Mouse (Mus musculus): ENCODE measurements around the gene Smpx.

Smpx gene

DNA sequence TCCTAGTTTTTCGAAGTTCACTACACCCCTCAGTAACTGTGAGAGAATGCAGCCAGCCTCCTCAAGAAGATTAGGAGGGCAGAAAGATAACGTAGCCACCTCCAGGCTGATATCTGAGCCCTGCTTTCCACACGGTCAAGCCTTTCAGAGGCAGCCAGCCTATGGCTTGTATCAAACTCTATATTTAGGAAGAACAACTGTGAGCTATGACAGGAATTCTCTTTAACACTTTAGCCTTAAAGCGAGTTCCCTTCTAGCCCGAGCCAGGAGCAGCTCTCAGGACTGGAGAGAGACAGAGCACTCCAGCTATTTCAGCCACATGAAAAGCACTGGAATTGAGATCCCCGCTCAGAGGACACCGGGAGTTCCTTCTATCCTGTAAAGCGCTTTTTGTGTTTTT, at the start of gene Smpx:
Smpx (plus strand) TSS at position 49 of the 400 bp plus-strand sequence.
- in situ Hi-C loops (cut with MboI): no loop called here

DNA sequence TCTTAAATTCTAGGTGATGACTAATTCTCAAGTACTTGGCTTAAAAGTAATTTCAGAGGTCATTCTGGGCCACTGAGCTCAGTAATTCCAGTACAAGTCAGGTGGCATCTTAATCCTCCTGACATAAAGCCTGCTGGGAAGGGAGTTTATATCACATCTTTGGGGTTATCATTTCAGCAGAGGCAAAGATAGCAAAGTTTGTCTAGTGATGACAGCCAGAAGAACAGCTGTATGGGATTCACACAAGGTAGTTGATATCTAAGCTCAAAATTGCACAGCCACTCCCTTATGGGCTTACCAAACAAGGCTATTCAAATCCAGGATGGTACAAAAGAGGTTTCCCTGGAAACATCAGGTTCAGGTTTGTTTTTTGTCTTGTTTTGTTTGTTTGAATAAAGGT, 43.7 kb upstream of the Smpx start:
- in situ Hi-C loops (cut with MboI): no loop called here

DNA sequence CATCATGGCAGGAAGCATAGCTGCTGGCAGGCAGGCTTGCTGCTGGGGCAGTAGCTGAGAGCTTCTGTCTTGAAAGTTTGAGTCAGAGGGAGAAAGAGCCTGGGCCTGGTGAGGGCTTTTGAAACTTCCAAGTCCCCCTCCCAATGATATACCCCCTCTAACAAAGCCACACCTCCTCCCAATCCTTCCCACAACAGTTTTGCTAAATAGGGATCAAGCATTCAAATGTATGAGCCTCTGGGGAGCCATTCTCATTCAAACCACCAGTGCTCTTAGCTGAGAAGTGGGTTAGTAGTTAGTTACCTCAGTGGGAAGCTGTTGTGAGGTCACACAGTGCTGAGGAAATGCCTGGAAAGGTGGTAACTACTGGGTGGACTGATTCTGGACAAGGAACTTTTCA, 41.4 kb upstream of the Smpx start:
- in situ Hi-C loops (cut with MboI): no loop called here

DNA sequence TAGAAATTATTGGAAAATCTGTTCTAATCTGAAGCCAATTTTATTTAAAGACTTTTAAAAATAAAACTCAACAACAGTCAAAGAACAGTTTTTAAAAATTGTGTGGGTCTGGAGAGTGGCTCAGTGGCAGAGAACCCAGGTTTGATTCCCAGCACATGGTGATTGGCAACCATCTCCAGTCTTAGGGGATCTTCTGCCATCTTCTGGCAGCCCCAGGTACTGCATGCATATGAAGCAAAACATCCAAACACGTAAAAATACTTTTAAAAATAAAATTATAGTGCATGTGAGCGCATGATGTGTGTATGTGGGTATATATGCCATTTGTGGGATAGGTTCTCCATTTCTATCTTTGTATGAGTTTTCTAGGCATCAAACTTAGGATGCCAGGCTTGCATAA, 26.9 kb upstream of the Smpx start:
- in situ Hi-C loops (cut with MboI): no loop called here

DNA sequence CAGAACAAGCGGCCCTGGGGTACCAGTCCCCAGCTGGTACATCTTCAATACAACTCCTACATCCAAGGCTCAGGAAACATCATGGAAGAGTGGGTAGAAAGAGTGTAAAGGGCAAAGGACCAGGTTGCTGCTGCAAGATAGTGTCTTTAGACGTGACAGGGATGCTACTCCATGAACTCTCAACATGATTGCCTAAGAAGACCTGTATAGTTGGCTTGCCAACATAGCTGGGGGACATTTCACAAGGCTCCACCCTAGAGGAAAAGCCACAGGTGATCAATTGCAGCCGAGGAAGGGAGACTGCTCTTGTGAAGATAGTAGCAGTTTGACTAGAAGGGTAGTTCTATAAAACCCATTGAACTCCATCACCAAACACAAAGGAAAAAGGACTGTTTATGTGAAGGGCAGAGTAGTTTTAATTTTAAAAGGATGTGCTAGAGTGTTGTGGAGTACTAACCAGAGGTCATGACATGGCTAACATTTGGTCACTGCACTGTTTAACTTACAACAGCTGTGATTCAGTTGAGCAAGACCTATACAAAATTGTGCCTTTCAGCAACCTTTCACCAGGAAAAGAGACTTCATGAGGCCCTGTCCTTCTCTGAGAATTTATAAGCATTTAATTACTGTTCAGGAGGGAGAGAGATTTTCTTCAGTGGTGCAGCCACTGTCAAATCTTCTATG, 23.9 kb upstream of the Smpx start:
- in situ Hi-C loops (cut with MboI): no loop called here

DNA sequence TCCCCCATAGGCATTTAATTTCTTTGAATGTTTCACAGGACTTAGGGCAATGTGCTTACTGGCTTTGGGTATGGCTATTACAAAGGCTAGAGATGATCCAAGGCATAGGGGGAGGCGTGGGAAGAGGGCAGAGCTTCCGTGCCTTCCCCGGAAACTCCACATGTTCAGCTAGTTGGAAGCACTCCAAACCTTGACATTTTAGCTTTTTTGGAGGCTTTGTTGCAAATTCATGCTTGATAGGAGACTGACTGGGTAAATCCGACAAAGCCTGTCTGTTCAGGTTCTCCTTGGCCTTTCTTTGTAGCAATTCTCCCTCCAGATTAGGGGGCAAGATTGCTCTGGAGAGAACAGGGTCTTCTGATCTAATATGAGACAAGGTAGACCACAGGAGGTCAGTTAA, 7.5 kb upstream of the Smpx start:
- in situ Hi-C loops (cut with MboI): no loop called here

DNA sequence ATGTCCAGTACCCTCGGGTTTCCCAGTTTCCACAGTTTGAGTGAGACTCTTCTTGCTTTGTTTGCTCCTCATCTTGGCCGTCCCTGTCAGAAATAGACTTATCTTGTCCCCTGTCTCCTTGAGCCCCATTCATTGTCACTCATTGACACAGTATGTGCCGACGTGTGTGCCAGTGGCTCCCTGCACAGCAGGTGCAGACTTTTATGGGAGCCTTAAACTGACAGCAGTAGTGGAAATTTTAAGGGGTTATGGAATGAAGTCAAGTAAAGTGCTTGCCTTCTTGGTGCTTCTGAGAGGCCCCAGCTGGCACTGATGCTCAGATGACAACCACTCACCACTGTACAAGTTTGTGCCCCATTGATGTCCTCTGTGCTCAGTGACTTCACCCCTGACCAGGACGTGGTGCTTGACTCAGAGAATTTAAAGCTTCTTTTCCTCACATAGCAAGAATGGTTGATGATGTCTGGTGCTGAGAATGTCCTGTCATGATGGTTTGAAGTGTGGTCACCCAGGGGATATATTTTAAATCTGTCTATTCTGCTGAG, 1.0 kb upstream of the Smpx start:
- in situ Hi-C loops (cut with MboI): no loop called here

DNA sequence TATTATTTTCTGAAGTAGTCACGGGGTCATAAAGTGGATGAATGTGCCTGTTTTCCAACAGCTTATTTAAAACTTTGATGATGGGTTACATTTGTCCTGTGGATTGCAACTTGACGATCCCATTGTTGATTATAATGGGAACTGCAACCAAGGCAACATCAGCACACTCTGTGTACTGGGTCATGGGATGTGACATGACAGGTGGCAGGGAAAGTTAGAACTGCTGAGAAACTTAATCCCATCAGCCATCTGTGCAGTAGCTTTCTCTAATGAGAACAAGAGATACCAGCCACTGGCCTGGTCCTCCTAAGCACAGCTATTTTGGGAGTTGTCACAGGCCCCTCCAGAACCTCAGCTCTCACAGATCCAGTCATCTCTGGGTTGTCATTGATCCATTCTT, 8.5 kb downstream of the Smpx start:
- in situ Hi-C loops (cut with MboI): no loop called here

DNA sequence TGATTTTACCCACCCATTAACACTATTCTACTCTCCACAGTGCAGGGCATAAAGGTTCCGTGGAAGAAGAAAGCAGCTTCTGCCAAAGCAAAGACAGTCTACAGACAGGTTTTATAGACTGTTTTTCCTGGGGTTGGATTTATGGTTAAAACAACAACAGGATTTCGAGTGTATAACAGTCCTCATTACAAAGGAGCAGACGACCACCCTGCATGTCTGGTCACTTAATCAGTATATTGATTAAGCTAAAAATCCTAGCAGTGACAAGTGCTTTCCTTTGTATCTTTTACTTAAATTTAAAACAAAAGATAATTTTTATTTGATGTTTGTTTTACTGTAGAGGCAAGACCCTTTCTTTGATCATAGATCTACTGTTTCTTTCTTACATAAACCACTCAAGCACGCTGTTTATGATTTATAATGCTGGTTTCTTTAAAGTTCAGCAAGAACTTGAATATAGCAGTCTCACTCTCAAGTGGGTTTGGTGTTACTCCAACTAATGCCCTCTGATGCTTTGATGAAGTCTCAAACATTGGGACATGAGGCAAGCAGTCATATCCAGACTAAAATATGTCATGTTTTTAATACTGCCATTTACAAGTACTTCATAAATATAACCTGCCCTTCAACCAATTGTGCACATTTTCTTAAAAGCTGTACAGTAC, 10.0 kb downstream of the Smpx start:
- in situ Hi-C loops (cut with MboI): no loop called here

DNA sequence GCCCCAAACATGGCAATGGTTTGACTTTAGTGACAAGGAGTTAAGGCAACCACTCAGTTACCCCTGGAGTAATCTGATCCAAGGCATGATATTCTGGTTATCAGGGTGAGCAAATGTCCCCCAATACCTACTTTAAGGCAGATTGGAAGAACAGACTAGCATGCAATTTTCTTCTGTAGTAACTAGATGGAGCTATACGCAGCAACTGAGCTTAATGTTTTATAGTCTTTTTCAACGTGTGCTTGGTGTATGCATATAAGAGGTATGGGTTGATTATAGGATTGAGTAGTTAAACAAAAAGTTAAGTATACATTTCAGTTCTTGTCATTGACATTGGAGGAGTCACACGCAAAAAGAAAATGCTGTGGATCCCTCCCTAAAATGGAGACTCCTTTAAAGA, 21.2 kb downstream of the Smpx start:
- in situ Hi-C loops (cut with MboI): no loop called here

DNA sequence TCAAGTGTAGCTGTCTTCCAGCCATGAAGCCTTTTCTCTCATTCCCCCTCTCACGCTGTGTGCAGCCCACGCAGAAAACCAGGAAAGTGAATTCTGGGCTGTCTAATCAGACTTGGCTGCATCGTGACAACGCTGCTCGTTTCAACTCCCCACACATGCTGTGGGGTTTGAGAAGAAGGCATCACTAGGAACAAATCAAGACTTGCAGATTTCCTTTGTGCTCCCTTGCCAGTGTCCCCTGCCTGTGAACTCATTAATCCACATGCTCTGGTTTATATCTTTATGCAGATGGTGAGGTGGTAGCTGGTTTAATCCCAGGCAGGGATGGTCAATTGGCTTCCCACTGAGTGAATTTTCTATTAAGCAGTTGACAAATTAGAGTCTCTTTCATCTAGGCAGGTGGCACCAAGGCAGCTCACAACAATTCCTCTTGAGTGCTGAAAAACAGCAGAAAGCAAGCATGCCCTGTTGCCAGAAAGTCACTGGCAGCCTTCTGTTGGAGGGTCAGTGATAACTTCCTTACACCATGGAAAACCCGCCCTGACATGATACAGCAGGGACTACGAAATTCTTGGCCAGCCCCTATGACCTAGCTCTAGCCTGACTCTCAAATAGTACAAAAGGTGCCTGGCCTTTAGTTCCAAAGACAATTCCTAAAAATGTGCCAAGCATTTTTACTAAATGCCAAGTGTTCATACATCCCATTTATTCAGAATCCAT, 32.1 kb downstream of the Smpx start:
- in situ Hi-C loops (cut with MboI): no loop called here

DNA sequence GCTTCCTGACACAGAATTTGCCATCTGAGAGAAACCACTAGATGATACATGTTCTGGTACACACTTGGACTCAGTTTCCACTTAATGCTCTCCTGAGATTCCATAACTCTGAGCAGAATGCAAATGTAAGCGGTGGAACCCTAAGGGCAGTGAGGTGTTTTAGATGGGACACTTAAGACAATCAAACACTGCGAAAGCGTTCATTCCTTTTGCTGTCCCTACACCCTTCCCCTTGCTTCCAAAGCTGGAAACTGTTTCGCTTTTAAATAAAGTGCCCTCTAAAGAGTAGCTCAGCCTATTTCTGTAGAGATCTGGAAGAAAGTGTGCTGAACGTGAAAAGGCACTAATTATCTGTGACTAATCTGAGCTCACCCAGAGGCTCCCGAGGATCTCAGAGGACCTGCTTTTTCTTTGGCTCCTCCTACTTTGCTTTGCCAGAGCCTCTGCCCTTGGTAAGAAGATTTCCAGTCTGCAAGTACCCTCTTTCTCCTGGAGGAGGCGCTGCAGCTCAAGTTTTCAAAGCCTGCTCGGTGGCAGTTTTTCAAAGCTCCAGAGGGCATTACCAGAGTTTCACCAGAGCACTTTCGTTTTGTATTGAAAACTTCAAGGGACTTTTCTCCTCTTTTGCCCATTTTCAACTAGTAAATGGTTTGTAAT, 33.1 kb downstream of the Smpx start:
- in situ Hi-C loops (cut with MboI): no loop called here

DNA sequence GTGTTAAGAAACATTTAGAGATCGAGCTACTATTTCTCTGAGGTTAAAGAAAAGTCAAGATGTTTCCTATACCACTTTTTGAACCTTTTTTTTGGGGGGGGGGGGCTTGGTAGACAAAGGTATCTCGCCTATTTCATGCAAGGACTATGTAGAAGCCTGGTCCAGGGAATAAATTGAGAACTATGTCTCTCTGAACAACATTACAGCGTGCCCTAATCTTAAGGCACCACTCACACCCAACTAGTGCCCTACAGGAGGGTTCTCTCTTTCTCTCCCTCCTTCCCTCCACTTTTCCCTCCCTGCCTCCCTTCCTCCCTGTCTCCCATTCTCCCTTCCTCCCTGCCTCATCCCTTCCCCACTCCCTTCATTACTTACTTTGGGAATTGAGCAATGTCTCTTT, 33.6 kb downstream of the Smpx start:
- in situ Hi-C loops (cut with MboI): no loop called here

DNA sequence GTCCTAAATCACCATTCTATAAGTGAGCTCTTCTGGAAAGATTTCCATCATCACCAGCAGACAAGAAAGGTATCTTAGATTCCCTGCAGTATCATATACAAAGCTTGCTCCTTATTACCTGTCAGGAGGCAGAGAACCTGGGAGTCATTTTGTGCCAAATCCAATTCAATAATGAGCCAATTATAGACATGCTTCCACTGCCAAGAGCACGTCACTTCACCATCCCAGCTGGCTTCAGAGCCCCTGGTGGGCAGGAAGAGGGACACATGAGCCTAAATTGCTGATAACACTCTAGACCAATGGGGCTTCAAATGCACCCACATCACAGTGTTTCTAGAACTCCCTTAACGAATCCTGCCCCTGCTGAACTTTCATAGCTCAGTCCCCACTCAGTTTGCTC, 35.1 kb downstream of the Smpx start:
- in situ Hi-C loops (cut with MboI): no loop called here

DNA sequence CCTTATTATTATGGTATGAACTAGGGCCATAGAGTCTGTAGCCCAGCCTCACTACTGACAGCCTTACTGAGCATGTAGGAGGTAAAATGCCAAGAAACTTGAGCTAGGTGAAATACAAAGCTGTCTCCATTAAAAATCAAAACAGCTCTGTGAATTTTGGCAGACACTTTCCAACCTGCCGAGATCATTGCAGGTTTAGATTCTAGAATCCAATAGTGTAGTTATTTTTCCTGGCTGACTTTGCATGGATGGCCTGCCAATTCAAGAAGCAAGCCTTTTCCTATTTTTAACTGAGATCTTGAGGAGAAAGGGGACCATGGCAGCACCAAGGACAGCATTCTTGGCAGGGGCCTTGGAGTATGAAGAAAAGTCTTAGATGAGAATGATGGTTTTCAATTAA, 35.6 kb downstream of the Smpx start:
- in situ Hi-C loops (cut with MboI): no loop called here

DNA sequence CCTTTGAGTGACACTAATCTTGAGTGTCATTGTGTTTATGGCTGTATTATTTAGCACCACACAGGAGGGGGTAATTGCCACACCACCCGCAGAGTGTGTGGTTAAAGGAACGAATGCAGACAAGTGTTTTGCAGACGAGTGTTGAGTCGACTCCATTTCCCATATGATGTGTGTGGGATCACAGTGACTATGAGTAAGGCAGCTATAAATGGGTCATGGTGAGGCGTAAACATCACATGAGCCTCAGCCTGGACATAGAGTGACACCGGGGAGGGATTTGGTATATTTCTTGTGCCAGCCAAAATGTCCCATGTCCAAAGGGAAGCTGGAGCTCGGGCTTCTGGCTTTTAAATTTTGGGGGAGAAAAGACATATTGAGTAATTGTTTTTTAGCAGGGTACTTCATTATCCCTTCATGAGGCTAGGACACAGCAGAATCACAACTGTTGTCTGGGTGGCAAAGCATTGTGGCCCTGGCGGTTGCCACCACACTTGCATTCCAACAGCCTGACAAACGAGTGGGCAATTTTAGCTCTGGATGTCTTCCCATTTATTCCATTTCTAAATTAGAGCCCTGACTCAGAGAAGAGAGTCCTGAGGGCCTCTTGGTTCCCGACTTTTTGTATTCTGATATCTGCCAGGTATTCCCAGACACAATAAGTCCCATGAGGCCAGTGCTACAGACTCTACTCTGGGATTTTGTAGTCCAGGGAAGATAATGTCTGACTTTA, 49.3 kb downstream of the Smpx start:
- in situ Hi-C loops (cut with MboI): no loop called here

DNA sequence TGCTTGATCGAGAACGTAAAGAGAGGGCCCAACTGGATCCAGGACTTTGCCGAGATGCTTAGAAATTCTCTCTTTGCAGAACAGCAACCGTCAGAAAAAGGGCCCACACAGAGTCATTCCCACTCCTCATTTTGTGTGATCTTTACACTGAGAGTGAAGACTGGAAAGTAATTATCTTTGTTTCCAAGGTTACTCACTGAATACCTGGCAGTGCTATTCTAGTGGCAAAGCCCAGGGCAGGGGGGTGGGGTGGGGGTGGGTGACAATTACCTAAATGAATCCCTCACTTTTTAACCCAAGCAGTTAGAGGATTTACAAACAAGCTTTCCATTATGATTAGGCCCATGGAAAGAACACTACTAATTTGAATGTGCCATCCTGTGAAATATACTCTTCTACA, 55.8 kb downstream of the Smpx start:
- in situ Hi-C loops (cut with MboI): no loop called here

DNA sequence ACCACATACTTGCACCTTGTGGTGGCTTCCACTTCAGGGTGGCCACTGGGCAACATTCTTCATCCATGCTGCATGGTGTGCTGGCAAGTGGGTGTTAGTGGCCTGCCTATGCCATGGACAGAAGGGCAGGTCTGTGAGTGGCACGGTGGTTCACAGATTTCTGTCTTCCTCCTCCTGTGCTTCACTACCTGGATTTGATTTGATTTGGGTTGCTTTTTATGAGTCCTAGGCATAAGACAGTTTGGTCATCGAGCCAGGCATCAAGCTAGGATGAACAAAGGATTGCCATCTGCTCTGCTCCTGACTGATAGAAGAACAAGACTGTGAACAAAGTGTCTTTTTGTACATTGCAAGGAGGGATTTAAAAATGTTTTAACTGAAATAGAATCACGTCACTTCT, 63.8 kb downstream of the Smpx start:
- in situ Hi-C loops (cut with MboI): no loop called here

DNA sequence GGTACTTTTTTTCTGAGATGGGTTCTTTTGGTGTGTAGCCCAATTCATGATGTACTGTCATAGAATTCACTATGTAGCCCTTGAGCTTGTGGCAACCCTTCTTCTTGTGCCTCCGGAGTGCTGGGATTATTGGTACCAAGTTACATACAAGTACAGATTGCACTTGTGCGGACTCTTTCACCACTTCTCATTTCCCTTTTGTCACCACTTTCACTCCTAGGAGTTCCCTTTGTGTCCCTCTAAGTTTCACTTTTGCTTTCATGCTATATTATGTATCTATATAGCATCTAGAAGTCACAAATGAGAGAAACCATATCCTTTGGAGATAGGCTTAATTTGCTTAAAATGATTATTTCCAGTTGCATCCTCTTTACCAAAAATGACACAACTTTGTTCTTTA, 103.0 kb downstream of the Smpx start:
- in situ Hi-C loops (cut with MboI): no loop called here

Measured in mature B cell (primary cell).